Mouse (Mus musculus) heart, embryonic 13.5 days (tissue): ENCODE data around the gene Tmem254b. TPM values are rescaled to one million over a fixed set of nuclear protein-coding genes. Genes with fewer than 3 reads are reported as not detected.
"Not testable (repeated sequence)": the region's sequence is repeated elsewhere in the genome, so short reads cannot be mapped to it uniquely, and the experiment has no call there.

Source experiments
- ATAC-seq: fragments of 200-750 bp; cut with Nextera tagmentation; 2 replicates; pipeline ENCODE4 v1.8.0; 2017; ENCODE audit warnings: moderate TSS enrichment; ENCODE audit not compliant: insufficient number of reproducible peaks, low FRiP score, low TSS enrichment; ENCODE audit errors: extremely low read depth
- H3K27ac ChIP-seq: fragments of 300-500 bp; sonication (generic); replicated peaks from 2 replicates; pipeline ENCODE4 v1.5.1; 2015; ENCODE audit warnings: moderate library complexity, mild to moderate bottlenecking, inconsistent platforms
- H3K27me3 ChIP-seq: fragments of 300-500 bp; sonication (generic); replicated peaks from 2 replicates; pipeline ENCODE4 v1.6.1; 2015; ENCODE audit warnings: mild to moderate bottlenecking, inconsistent platforms
- H3K36me3 ChIP-seq: fragments of 300-500 bp; sonication (generic); 2 replicates; pipeline ENCODE4 v1.6.1; 2015; ENCODE audit warnings: mild to moderate bottlenecking, inconsistent platforms
- H3K4me1 ChIP-seq: fragments of 300-500 bp; sonication (generic); 2 replicates; pipeline ENCODE4 v1.6.1; 2015; ENCODE audit warnings: inconsistent platforms
- H3K4me2 ChIP-seq: fragments of 300-500 bp; sonication (generic); 2 replicates; pipeline ENCODE4 v1.6.1; 2015; ENCODE audit warnings: inconsistent platforms, mild to moderate bottlenecking, moderate library complexity
- H3K4me3 ChIP-seq: fragments of 300-500 bp; sonication (generic); 2 replicates; pipeline ENCODE4 v1.5.1; 2015; ENCODE audit warnings: moderate library complexity, mild to moderate bottlenecking, inconsistent platforms
- H3K9ac ChIP-seq: fragments of 300-500 bp; sonication (generic); 2 replicates; pipeline ENCODE4 v1.6.1; 2015; ENCODE audit warnings: inconsistent platforms, mild to moderate bottlenecking, moderate library complexity
- H3K9me3 ChIP-seq: fragments of 300-500 bp; sonication (generic); 2 replicates; pipeline ENCODE4 v1.6.1; 2016; ENCODE audit warnings: inconsistent platforms
- WGBS: fragments of 180-500 bp; shearing (Covaris S2); methylation state at CpG from one replicate; pipeline ENCODE4 v1.1.7; 2015; ENCODE audit warnings: mixed read lengths; 5-methylcytosine and 5-hydroxymethylcytosine counted together
- polyA plus RNA-seq: library from polyadenylated mRNA; unstranded; fragments of >200 nt; fragmentation: Nextera tagmentation; extraction: Ambion mirVana; gene quantifications from 2 replicates; pipeline ENCODE4 v1.2.1, GENCODE M21; 2015

Gene Tmem254b
- polyA plus RNA-seq, 1 experiment from 2014 or later, result 23.7 TPM

DNA sequence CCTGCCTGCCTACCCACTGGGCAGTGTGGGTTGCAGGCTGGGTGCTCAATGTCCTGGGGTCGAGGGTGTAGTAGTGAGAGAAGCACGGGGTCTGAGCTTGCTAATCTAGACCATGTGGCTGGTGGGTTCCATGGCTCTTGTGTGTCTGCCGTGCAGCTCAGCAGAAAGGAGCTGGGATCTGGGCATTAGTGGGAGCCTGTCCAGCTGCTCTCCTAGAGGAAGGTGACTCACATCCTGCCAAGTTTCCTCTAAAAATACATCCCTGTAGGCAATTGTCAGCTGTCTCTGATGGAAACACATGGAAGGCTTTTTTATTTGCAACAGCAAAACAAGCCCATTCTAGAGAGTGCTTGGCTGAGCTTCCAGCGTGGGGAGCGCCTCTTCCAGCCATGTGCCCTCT is 44.4 kb downstream of the Tmem254b start:
- not testable (repeated sequence) for H3K36me3 ChIP-seq, H3K27me3 ChIP-seq, H3K4me1 ChIP-seq, H3K4me2 ChIP-seq, H3K9ac ChIP-seq, H3K27ac ChIP-seq, H3K9me3 ChIP-seq, ATAC-seq, H3K4me3 ChIP-seq
- WGBS, result no CpG with 5 or more reads among the region's 5 CpGs

DNA sequence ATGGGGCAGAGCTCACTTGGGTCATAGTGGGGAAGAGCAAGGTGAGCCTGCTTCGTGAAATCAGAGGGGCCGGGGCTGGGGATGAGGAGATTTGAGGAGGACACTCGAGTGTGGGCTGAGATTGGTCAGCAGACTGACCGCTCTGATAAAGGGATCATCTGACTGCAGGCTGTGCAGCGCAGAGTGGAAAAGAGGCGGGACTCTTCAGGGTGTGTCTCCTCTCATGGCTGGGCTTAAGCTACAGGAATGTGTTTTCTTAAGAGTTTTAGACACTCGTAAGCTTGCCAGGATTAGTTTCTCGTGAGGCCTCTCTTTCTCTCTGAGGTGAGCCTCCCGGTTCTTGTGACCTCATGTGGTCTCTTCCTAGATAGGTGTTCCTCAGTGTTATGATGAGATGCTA is 45.7 kb downstream of the Tmem254b start:
- not testable (repeated sequence) for H3K4me2 ChIP-seq, H3K4me3 ChIP-seq, H3K36me3 ChIP-seq, H3K9me3 ChIP-seq, ATAC-seq, H3K9ac ChIP-seq, H3K27ac ChIP-seq, H3K27me3 ChIP-seq, H3K4me1 ChIP-seq
- no CpG with 5 or more reads among the region's 9 CpGs for WGBS

DNA sequence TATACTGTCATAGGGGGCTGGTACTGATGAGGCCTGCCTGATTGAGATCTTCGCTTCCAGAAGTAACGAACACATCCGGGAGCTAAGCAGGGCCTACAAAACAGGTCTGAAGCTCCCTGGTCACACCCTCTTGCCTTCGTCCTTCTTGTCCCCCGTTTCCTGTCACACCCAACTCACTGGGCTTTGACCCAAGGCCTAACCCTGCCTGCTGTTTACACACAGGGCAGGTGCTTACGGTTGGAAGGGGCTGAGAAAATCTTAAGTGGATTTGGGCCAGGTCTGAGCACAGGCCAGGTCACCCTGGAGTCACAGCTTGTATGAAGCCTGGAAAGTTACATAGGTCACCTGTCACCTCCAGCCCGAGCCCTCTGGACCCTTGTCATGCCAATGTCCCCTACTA is 50.8 kb downstream of the Tmem254b start:
- not testable (repeated sequence) for H3K4me3 ChIP-seq, H3K9me3 ChIP-seq, H3K27me3 ChIP-seq, H3K4me1 ChIP-seq, H3K4me2 ChIP-seq, H3K9ac ChIP-seq, ATAC-seq, H3K36me3 ChIP-seq, H3K27ac ChIP-seq
- no CpG with 5 or more reads among the region's 7 CpGs for WGBS

Other genes starting within 250 kb of the Tmem254b start
- gene Duxbl1, start 228.5 kb downstream of the Tmem254b start, polyA plus RNA-seq, result 0.70 and 0.71 TPM in 2 replicates
- gene Gm9780, start 164.3 kb downstream of the Tmem254b start, polyA plus RNA-seq, result 3.9 and 7.0 TPM in 2 replicates
- gene Tmem254c, start 139.7 kb downstream of the Tmem254b start, polyA plus RNA-seq, result 19.9 and 23.7 TPM in 2 replicates
- not detected in 2 replicates for gene Cphx2, start 125.5 kb downstream of the Tmem254b start, polyA plus RNA-seq
- gene Cphx3, start 124.7 kb downstream of the Tmem254b start, polyA plus RNA-seq, result not detected in 2 replicates
- 0.32 and 0.92 TPM in 2 replicates for gene Duxbl2, start 88.7 kb downstream of the Tmem254b start, polyA plus RNA-seq
- gene Plac9b, start 24.6 kb downstream of the Tmem254b start, polyA plus RNA-seq, result 3.2 and 9.9 TPM in 2 replicates
- gene Duxbl3, start 50.9 kb upstream of the Tmem254b start, polyA plus RNA-seq, result 0.80 and 0.88 TPM in 2 replicates